Mouse (Mus musculus) retina, postnatal 7 days (tissue): ENCODE measurements around the gene Isg15.

Experiments used
- DNase-seq: peaks from one replicate; pipeline ENCODE4 v3.0.0-alpha.2; 2012; ENCODE audit warnings: low read depth, low spot score

The Isg15 gene

GRCm38 (mm10) chr4:156200623-156201475 is at the start of gene Isg15:
TSS of gene Isg15 (minus strand) at chr4:156200818.
- DNase-seq = no peak

GRCm38 (mm10) chr4:156249567-156249966 is 48.9 kb upstream of the Isg15 start:
- DNase-seq = no peak

GRCm38 (mm10) chr4:156236651-156237447 is 36.2 kb upstream of the Isg15 start:
- no peak for DNase-seq

GRCm38 (mm10) chr4:156235808-156236533 is 35.4 kb upstream of the Isg15 start, which contains the start of gene Noc2l:
TSS of gene Noc2l (plus strand) at chr4:156236010.
- DNase-seq = peak; percentile 87

- DNase-seq = no peak
Observed at GRCm38 (mm10) chr4:156235360-156235770, 34.7 kb upstream of the Isg15 start.

GRCm38 (mm10) chr4:156234701-156235213 is 34.1 kb upstream of the Isg15 start, which contains the start of gene Plekhn1:
TSS of gene Plekhn1 (minus strand) at chr4:156234857.
- peak; percentile 57 for DNase-seq

- DNase-seq = no peak
Observed at GRCm38 (mm10) chr4:156234021-156234501, 33.4 kb upstream of the Isg15 start.

GRCm38 (mm10) chr4:156228393-156229024 is 27.9 kb upstream of the Isg15 start:
- DNase-seq = no peak

- DNase-seq = no peak
Observed at GRCm38 (mm10) chr4:156227752-156228392, 27.3 kb upstream of the Isg15 start.

- DNase-seq = no peak
Observed at GRCm38 (mm10) chr4:156224276-156224675, 23.7 kb upstream of the Isg15 start.

- DNase-seq = no peak
Observed at GRCm38 (mm10) chr4:156219936-156220335, 19.3 kb upstream of the Isg15 start.

- no peak for DNase-seq
Observed at GRCm38 (mm10) chr4:156217838-156218237, 17.2 kb upstream of the Isg15 start.

GRCm38 (mm10) chr4:156217022-156217669 is 16.5 kb upstream of the Isg15 start:
- no peak for DNase-seq

GRCm38 (mm10) chr4:156216196-156216595 is 15.6 kb upstream of the Isg15 start:
- DNase-seq = no peak

- no peak for DNase-seq
Observed at GRCm38 (mm10) chr4:156215649-156216048, 15.0 kb upstream of the Isg15 start, which contains the start of gene Perm1. TSS of gene Perm1 (plus strand) at chr4:156215868.

- DNase-seq = no peak
Observed at GRCm38 (mm10) chr4:156213134-156213533, 12.5 kb upstream of the Isg15 start.

- no peak for DNase-seq
Observed at GRCm38 (mm10) chr4:156209963-156210635, 9.5 kb upstream of the Isg15 start.

GRCm38 (mm10) chr4:156208872-156209271 is 8.3 kb upstream of the Isg15 start:
- no peak for DNase-seq
